Mouse (Mus musculus): ENCODE results near the gene Fam171a2.
A peak's percentile ranks its signal among the peaks of the same experiment; 100 is the strongest.

The Fam171a2 gene

GRCm38 (mm10) chr11:102453131-102453530 lies 5.6 kb upstream of the Fam171a2 start:
- no peak for DNase-seq (ENCODE audit: low spot score)

GRCm38 (mm10) chr11:102449043-102450008 lies 1.8 kb upstream of the Fam171a2 start:
- no peak for DNase-seq (ENCODE audit: low spot score)

- DNase-seq (ENCODE audit: low spot score): no peak
Observed at GRCm38 (mm10) chr11:102448327-102448726, 845 bp upstream of the Fam171a2 start.

GRCm38 (mm10) chr11:102446581-102447461 lies 661 bp downstream of the Fam171a2 start:
- DNase-seq (ENCODE audit: low spot score): peak; percentile 46

DNA sequence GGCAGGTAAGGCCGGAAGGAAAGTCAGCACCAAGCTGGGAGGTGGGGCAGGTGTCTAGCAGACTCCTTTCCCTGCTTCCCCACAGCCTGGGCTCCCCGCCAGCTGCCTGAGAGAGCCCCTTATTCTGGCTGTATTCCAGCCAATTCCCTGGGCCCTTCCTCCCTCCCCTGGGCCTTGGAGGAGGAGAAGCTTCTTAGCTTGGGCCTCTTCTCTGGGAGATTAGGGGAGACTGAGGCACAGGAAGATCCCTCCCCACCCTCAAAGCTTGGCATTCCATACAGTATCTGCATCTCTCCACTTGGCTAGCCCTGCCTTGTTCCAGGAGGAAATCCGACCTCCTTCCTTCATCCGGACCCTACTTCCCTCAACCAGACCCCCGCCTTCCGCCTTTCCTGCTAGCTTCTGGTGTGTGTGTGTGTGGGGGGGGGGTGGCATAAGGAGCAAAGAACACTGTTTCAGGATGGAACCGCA lies 1.6 kb downstream of the Fam171a2 start:
- DNase-seq (ENCODE audit: low spot score): peak; percentile 59

- DNase-seq (ENCODE audit: low spot score): no peak
Observed at GRCm38 (mm10) chr11:102445264-102445890, 2.1 kb downstream of the Fam171a2 start.

- no peak for DNase-seq (ENCODE audit: low spot score)
Observed at GRCm38 (mm10) chr11:102444781-102445180, 2.7 kb downstream of the Fam171a2 start.

GRCm38 (mm10) chr11:102444321-102444720 lies 3.2 kb downstream of the Fam171a2 start:
- no peak for DNase-seq (ENCODE audit: low spot score)

DNA sequence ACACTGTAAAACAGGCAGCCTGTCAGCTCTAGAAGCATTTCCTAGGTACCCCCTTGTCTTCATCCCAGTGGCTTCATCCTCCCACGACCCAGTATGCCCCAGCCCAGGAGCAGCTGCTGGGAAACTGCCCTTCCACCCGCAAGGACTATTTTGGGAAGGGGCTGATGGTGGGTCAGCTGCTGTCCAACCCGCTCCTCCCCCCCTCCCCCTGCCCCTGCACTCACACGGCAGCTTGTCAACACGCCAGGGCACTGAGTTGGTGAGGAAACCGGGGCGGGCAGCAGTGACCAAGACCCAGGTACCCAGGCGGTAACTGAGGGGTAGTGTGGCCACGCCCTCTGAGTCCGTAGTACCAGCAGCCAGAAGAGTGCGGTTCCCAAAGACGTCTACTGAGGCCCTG lies 3.7 kb downstream of the Fam171a2 start:
- no peak for DNase-seq (ENCODE audit: low spot score)

DNA sequence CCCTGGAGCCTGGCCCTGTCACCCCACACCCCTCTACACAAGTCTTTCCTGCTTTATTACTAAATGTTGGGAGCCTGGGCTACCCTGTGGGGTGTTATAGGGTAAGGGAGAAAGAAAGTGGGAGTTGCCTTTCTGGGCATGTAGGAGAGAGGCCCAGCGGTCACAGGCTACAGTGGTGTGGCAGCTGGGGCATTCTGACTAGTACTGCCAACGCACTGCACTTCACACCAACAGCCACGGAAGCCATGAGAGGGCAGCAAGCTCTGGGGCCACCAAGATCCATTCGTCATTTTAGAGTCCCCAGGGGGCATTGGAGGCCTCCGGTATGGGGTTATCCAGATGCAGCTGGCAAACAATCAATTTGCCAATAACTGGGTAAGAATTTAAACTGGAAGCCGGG lies 5.4 kb downstream of the Fam171a2 start:
- DNase-seq (ENCODE audit: low spot score): no peak

- DNase-seq (ENCODE audit: low spot score): no peak
Observed at GRCm38 (mm10) chr11:102441434-102441833, 6.0 kb downstream of the Fam171a2 start.

- DNase-seq (ENCODE audit: low spot score): no peak
Observed at GRCm38 (mm10) chr11:102440255-102440654, 7.2 kb downstream of the Fam171a2 start.

- no peak for DNase-seq (ENCODE audit: low spot score)
Observed at GRCm38 (mm10) chr11:102439093-102440082, 8.1 kb downstream of the Fam171a2 start.

DNA sequence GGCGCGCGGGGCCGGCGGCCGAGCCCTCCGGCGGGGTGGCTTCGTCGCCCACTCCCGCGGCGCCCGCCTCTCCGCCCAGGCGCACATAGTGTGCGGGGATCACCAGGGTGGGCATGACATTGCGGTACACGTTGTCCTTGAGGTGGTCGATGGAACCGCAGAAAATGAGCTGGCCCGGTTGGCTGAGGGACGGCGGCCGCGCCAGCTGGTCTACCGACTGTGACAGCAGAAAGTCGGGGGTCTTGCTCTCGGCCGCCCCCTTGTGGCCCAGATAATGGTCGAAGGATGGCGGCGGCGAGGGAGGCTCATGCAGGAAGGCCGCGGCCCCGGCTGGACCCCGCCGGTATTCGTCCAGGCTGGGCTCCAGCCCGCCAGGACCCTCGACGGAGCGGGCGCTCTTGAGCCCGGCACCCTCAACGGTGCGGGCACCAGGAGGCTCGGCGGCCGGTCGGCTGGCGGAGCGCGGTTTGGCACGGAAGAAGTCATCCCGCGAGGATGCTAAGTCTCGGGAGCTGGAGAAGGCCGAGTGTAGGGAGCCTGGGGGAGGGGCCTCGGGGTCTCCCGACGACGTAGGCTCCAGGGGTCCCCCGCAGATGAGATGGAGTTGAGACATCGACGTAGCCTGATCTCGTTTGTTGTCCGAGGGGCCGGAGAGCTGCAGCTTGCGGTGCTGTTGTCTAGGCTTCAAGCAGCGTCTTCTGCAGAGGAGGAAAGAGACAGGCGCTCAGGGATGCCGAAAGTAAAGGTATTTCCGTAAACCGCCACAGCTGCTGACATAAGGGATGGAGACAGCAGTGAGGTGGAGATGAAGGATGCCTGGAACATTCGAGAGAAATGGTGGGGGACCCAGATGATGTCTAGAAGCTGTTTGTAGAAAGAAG lies 9.0 kb downstream of the Fam171a2 start:
- DNase-seq (ENCODE audit: low spot score): peak; percentile 78

- peak; percentile 67 for DNase-seq (ENCODE audit: low spot score)
Observed at GRCm38 (mm10) chr11:102437120-102438061, 10.1 kb downstream of the Fam171a2 start.

DNA sequence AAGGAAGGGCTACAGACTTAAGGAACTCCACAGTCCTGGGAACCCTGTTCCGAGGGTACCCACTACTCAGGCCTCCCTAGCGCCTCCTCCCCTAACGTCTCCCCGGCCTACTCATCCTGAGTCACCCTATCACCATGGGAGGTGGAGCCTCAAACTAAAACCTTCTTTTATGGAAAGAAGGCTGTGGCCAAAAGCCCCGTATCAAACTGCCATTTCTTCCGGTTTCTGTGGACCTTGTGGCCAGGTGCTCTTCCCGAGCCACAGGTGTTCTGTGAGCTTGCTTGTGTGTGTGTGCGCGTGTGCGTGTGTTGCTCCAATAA lies 11.1 kb downstream of the Fam171a2 start:
- no peak for DNase-seq (ENCODE audit: low spot score)

- DNase-seq (ENCODE audit: low spot score): no peak
Observed at GRCm38 (mm10) chr11:102435754-102436470, 11.6 kb downstream of the Fam171a2 start.

All from ovary, postnatal 36 days (tissue).